Mouse (Mus musculus) mesoderm, embryonic 11.5 days (tissue): ENCODE data around the gene Lysmd4.
A peak's percentile ranks its signal among the peaks of the same experiment; 100 is the strongest.
"Not testable (repeated sequence)": the region's sequence is repeated elsewhere in the genome, so short reads cannot be mapped to it uniquely, and the experiment has no call there.

Experiments
- DNase-seq: peaks from one replicate; pipeline ENCODE4 v3.0.0-alpha.2; 2012; ENCODE audit warnings: low read depth, low spot score

Gene Lysmd4

DNA sequence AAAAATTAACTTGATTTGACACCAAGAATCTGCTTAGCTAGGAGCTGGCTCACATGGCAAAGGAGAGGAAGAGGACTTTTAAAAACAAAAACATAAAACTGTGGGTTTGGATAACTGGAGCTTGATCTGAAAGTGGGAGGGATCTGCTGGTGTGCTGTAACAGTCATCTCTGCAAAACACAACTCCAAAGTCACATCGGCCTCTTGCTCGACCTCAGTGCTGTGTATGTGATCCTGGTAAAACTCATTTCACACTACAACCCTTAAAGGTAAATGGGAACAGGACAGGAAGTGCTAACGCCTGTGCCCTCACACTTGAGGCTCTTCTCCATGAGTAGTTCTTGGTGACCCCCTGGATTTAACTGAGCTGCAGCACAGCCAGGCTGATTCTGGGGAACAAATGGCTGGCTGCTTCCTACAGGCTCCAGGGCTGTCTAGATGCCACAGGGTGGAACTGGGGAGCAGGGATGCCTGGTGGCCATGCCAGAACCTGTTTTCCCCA, 8.3 kb downstream of the Lysmd4 start:
- no peak for DNase-seq

DNA sequence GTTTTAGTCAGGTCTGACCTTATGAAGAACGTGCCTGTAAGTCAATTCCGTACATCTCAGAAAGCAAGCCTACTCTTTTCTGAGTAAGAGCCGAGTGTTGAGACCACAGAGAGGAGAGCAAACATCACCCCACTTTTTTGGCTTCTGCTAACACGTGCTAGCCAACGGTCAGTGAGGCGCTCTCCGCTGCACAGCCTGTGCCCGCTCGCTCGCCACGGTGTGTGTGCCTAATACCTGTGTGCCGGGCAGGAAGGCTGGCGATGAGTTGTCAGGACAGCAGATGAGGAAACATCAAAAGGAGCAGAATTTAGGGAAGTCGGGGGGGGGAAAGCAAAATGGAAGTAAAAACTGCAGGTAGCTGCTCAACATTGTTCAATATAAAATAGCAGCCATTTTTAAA, 10.2 kb downstream of the Lysmd4 start:
- no peak for DNase-seq

DNA sequence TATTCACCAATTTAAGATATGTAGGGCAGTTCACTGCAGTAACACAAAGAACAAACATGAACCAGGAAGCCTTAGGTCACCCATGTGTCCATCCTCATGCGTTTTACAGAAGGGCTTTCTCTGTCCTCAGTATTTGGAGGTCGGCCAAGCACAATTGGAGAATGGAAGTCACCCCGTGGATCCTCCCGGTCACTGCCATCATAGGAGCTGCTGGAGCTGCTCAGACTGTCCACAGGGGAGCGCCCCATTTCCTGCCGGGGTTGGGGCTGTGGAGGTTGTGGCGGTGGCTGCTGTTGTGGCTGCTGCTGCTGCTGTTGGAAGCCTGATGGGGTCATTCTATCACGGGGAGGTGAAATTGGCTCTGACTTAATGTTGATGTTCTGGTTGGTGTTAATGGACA, 12.5 kb downstream of the Lysmd4 start:
- no peak for DNase-seq

DNA sequence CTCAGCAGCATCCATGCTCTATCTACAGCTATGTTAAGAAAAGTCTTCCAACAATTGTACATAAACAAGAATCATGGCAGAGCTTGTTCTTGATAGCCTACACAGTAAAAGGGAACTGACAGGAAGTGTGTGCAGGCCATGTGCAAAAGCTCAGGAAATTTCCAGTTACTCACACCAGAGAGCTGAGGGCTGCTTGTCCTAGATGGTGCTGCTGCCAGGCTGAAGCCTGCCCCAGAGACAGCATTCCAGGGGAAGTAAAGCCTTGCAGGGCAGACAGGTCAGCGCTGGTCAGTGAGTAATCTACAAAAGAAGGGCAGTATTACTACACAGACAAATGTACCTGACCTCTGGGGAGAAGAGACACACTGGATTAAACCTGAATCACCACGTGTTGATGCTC, 14.0 kb downstream of the Lysmd4 start:
- DNase-seq = no peak

DNA sequence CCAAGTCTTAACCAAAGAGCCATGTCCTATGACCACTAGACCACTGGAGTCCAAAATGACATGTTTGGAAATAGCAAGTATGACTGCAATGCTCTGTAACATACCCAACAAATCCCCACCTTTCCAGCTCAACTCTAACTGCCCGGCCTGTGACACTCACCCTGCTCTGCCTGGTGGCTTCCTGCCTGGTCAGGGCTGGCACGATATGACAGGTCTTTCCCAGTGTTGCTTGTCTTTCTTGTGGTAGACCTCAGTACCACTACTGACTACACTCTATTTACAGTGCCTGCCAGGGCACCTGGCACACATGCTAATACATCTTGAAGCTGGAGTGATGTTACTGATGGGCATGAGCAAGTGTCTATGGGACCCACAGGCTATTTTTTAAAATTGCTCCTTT, 15.4 kb downstream of the Lysmd4 start:
- no peak for DNase-seq

DNA sequence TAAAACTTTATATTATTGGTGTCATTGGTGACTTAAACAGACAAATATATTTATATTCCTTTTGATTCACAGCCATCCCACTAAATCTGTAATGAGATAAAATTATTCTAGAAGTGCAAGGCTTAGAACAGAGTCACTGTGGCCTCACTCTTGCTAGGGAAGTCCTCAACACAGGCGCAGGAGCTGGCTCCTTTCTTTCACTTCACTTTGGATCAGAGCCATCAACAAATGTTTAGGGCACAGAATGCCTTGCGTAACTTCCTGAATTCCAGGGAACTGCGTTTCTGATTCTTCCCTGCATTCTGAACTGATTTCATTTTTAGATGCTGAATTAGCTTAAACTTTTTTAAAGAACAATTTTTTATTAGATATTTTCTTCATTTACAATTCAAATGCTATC, 19.6 kb downstream of the Lysmd4 start:
- no peak for DNase-seq

DNA sequence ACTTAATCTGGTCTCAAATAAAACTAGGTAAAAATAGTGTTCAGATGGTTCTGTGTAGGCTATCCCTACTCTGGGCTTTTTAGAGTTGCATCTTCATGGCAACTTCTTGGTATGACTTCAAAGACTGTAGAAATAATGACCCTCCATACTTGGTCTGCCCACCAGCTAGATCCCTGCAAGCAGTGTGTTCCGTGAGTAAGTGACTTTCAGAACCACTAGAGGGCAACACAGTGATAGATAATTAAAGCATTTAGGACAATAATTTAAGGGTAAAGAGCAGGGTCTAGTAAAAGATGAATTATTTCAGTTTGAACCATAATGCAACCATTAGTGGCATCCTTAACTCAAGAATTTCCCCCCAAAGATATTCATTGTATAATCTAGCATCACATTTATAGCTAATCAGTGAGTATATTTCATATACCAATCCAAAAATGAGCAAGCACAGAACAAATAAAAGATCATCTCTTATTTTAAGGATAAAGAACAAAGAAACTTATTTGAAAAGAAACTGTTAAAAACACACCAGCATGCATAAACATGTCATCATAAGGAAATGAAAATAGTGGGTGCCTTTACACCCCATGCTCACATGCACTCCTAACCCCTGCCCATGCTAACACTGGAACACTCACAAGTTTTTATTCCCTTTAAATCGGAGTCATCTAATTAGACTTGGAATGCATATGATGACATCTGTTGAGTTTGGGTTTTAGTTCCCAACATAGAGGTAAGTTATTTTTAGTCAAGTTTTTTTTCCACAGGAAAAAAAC, 21.0 kb downstream of the Lysmd4 start:
- peak; percentile 27 for DNase-seq

DNA sequence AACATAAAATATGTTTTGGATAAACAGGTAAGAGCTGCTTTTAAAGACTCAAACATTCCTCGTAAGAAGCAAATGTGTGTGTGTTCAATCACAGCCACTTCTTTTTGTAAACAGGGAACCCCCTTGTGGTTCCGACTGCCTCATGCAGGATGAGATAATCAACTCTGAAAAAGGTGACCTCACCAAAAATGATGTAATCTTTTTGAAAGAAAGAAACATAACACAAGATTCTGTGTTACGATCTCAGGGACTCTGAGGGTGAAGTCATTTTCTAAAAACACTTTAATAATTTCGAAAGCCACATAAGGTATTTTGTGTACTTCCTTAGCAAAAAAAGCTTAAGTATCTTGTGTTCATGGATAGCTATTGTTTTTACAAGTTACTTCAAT, 21.5 kb downstream of the Lysmd4 start:
- peak; percentile 18 for DNase-seq

DNA sequence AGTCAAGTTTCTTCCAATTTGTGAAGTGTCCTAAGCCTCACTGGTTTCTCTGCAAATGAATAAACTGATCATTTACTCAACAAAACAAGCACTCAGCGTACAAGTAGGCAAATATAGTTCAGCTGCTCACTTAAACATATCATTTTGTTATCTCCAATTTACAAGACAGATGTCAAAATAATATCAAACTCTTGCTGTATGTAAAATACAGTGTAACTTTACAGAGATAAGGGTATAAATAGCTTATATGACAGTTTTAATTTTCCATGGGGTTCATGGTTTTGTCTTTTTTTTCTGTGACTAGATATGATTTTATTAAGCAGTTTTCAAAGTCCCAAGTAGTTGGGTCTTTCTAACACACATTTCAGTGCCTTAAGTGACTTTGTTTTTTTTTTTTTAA, 22.9 kb downstream of the Lysmd4 start:
- no peak for DNase-seq

DNA sequence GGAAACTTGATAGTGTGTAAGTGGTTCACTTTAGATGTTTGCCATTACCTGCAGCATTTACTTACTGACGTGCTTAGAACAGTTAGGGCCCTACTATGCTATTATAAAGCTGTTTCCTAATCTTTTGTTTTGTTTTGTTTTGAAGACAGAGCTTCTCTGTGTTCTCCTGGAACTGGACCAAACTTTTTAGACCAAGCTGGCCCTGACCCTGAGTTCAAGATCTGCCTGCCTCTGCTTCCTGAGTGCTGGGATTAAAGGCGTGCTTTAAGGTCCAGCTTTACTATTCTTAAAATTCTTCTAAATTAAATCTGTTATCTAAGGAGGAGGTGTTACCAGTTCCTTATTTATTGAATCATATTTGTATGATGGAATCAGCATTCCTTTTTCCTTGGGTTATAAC, 23.7 kb downstream of the Lysmd4 start:
- no peak for DNase-seq

DNA sequence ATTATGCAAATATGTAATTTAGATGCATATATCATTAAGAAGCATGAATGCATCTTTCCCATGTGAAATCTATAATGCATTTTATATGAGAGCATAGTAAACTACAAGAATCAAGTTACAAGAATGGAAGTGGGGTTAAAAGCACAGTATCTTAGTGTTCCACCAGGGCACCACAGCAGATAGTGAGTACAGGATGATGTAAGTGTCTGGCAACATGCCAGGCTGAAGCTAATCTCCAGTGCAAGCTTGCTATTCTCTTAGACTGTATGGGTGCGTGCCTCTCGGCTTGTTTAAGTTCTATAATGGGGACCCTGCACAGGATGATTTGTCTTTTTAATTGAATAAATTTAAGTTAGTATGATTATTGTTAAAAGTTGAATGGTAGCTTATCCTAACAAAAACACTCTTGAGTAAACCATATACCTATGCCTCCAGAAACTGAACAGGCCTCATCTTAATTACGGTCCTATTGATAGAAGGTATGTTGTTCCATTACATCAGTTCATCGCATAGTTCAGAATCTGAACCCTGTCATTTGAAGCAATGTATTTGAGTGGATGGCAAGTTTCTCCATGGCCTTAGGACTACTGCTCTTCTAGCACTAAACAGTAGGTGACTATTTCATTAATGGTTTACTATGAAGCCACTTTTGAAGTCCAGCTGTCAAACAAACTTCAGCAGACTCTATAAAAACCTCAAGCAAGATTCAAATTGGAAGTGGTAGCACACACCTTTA, 37.7 kb downstream of the Lysmd4 start:
- peak; percentile 55 for DNase-seq

DNA sequence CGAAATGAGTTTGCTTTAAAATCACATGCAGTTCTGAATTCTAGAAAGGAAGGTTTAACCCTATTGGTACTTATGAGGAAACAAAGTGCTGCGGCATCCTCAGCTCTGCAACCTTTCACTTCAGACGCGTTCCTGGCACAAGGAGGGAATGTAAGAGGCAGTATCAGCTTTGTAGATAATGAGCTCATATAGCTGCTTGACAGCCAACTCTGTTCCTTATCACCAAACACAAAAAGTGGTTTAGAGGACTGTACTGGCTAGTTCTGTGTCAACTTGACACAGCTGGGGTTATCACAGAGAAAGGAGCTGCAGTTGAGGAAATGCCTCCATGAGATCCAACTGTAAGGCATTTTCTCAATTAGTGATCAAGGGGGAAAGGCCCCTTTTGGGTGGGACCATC, 48.1 kb downstream of the Lysmd4 start:
- DNase-seq = not testable (repeated sequence)

DNA sequence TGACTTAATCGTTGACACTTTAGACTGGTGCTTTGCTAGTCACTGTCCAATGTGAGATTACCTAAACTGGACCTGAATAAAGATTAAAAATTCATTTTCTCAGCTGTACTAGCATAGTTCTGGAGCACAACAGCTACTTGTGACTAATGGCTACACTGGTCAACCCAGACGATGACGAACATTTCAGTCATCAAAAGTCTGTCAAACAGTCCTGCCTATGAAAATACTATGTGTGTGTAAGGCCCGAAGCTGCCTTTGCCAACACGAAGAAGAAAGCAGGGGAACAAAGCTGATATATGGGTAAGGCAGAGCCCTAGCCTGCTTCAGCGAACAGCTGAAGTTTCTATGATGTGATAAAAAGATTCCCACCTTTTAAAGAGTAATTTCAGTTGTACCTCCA, 61.2 kb downstream of the Lysmd4 start:
- no peak for DNase-seq

DNA sequence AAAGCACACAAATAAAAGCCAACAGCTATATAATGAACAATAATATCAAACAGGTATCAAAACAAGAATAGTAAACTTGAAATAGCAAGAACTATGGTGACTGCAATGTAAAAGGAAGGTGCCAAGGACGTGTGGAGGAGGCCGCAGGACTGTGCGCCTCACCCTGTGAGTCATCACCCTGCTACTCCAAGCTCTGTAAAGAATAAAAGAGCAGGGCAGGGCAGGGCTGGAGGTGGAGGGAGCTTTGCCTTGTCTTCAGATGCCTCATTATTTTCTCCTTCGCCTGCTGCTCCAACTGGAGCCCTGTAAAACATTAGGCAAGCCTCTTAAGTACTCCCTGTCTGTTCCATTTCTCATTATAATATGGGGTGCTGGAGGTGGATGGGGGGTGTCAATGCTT, 65.1 kb downstream of the Lysmd4 start:
- DNase-seq = no peak

DNA sequence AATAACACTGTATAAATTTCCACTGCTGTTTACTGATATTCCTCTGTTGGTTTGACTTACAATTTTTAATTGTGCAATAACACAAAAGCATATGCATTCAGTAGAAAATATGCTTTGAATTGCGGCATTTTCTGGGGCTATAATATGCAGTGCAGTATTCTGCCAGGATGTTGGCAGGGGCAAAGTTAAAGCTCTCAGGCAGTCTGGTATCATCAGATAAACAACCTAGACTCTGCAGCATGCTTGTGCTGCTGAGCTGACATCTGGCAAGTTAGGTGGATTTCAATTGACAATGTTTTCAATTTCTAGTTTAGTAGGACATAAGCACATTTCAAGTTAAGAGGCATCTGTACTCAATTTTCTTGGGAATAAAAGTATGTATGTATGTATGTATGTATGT, 69.0 kb downstream of the Lysmd4 start:
- DNase-seq = no peak

DNA sequence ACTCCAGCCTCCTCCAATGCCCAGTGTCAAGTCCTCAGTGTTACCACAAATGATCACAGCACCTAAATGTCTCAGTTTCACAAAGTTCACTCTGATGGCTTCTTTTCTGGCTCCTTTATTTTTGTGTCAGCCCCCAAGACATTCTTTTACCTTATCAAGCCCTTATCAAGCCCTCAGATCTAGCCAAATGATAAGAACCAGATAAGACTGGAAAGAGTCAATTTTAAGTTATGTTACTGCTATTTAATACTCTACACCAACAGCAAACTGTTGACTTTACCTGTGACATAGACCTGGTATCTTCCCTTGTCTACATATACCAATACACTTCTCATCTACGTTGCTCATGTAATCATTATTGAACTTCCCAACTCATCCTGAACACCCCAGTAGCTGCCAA, 74.1 kb downstream of the Lysmd4 start:
- DNase-seq = no peak

DNA sequence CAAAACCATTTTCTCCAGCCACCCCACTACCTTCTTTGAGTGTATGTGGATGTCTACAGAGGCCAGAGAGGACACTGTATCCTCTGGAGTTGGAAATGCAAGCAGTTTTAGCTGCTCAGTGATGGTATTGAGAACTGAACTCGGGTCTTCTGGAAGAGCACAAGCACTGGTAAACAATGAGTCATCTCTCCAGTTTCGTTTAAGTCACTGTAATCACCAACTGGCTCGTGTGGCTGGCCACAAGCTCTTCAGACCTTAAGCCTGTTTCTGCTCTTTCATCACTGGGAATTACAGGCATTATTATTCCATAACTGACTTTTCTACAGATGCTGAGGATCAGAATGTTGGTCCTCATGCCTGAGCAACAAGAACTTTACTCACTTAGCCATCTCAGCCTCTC, 82.6 kb downstream of the Lysmd4 start:
- no peak for DNase-seq

DNA sequence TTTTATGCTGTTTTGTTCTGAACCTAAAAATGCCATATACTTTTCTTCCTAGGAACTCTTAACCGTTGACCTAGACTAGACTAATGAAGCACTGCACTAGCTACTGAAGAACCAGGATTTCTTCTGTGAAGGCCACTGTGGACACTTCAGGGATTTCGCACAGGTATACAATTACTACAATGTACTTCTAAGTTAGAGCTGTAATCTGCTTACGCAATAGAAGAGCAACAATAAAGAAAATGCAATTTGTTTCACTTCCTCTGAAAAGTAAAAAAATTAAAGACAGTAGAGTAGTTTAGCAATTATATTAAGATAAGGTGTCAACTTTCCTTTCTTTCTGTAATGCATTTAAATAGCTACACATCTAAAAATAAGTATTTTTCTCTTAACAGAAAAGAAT, 84.7 kb downstream of the Lysmd4 start:
- DNase-seq = no peak

DNA sequence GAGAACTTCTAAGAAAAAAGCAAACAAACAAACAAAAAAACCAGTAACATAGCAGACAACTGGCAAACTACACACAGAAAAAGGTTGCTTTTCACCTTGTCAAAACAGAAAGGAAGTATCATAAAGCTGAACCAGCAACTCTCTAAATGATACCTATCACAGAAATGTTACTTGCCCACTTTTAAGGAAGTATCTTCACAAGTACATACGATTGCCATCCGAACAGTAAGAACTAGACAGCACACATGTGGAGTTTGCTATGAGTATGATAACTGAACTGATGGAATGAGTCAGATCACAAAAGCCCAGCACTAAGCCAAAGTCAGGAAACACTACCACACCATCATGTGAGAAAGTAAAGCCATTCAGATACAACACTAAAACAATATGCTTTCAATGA, 85.8 kb downstream of the Lysmd4 start:
- no peak for DNase-seq

DNA sequence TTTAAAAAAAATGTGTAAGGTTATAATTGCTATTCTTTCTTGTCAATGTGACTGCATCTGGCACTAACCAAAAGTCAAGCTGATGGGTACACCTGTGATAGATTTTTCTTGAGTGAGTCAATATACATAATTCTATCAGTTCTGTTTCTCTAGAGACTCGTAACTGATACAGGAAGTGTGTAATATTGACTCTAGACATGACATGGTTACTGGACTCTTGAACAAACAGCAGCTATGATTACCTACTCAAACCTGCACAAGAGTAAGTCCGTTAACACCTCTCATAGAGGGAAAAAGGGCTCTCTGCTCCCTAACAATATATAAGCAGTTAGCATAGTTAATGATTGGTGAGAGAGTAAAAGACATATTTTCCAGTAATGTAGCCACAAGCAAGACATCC, 87.8 kb downstream of the Lysmd4 start:
- no peak for DNase-seq

DNA sequence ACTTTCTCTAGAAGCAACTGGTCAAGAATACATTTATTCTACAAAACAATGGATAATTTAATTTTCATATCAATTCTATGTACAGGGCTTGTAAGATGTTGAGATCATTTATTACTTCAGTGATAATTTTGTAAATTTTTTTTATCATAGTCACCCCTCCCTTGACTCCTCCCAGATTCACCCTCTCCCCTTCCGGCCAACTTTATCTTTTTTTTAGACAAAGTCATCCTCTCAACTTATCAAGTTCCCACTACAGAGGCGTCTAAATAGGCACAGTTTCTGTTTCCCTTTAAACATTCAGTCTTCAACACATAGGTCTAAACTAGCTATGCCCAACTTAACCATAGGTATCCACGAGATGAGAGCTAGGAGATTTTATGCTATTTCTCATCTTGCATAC, 90.9 kb downstream of the Lysmd4 start:
- DNase-seq = no peak

DNA sequence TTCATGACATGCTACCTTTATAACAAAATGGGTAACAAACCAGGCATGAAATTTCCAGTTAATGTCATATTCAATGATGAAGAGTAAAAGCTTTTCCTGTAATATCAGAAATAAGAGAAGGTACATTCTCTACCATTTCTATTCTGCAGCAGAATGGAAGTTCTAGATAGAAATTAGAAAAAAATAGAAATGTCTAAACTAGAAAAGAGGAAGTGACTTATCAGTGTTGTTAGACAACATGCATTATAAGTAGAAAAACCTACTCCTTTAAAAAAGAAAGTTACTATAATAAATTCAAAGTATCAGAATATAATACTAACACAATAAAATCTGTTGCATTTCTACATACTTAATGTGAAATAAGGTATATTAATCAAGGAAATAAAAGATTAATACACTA, 96.4 kb downstream of the Lysmd4 start:
- no peak for DNase-seq

DNA sequence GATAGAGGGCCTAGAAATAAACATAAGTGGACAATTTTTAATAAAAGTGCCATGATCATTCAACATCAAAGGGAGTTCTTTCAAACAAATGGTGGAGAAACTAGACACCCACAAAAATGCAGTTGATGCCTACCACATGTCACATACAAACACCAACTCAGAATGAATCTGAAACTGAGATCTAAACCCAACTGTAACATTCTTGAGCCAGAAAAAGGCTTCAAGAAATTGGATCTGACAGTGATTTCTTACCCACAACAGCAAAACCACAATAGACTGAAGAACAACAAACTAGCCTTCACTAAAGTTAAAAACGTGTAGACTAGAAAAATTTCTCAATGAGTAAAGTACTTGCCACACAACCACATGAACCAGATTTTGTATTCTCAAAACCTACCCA, 98.0 kb downstream of the Lysmd4 start:
- no peak for DNase-seq
